Mouse (Mus musculus): Measurements from ENCODE around the gene Rfc4. TPM values are rescaled to one million over a fixed set of nuclear protein-coding genes. Genes with fewer than 3 reads are reported as not detected.

Gene Rfc4
- total RNA-seq (2022) = 1 to 10 TPM; 3.9 to 6.6 (median 5.4) TPM

DNA sequence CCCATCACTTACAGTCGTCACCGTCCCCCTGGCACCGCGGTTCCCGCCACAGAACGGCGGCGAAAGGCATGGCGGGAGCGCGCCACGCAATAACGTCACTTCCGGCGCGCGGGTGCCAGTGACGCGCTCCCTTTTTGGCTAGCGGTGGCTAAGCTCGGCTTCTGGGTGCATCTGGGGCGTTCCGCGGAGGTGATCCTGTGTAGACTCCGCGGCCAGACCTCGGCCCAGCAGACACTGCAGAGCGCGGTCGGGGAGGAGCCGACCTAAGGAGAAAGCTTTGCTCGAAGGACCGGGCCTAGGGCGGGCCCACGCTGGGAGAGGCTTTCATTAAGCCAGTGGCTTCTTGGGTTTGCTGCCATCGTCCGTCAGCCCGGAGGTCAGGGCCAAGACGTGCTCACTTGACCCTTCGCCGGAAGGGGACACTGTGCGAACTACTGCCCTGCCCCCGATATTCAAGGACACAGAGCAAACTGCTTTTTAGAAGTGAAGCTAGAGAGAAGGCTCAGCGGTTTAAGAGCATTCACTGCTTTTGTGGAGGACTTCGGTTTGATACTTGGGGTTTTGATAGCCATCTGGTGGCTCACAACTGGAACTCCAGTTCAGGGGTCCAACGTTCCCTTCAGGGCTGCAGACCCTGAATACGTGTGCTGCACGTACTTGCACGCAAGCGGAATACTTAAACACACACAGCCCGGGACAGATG is at the start of gene Rfc4:
Rfc4 (minus strand) TSS at position 65 of the 703 bp plus-strand sequence.
- DNase-seq (ENCODE audit: low spot score in 2 of 2) = peak; percentile 85 to 92

DNA sequence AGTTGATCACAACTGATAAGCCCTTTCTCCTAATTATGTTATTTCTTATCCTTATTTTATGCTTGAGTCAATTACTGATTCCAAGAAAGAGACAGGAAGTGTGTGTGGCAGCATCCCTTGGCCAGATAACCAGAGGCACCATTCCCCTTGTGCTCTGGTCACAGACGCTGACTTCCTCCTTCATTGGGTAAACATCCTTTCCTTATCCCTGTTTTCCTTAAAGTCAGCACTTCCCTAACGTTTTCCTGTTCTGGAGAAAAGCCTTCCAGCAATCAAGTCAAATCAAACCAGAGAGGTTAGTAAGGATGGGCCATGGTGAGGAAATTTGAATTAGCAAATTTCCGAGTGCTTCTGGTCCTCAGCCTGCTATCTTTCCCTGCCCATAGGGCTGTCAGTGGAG is 48.4 kb upstream of the Rfc4 start:
- no peak for DNase-seq (ENCODE audit: low spot score in 2 of 2)

DNA sequence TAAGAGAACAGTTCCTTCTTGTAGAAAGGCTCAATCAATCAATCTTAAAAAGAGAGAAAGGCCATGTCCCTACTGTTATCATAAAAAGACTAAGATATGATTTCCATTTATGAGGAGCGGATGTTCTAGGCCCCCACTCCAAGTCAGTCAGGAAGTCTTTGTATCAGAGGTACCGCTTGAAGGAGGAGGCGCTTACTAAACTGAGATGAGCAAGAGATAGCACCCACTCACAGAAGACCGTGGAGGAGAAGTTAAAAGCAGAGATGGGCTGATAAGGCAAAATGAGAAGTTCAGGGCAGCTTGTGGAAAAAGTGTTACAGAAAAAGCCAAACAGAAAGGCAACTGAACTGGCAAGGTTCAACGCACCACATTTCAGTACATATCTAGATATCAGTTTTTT is 47.3 kb upstream of the Rfc4 start:
- DNase-seq (ENCODE audit: low spot score in 2 of 2) = no peak

DNA sequence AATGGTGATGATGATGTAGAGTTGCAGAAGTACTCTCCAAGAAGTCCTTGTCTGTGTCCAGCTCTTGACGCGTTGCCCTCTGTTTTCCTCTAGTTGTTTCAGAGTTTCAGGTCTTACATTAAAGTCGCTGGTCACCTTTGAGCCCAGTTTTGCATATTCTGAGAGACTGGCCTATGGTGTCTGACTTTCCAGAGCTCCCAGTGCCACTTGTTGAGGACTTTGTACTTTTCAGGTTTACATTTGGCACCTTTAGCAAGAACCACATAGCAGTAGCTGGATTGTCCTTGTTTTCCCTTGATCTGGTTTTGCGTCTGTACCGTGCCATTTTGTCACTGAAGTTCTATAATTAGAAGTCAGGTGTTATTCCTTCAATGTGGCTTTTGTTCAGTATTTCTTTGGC is 46.4 kb upstream of the Rfc4 start:
- DNase-seq (ENCODE audit: low spot score in 2 of 2) = no peak

DNA sequence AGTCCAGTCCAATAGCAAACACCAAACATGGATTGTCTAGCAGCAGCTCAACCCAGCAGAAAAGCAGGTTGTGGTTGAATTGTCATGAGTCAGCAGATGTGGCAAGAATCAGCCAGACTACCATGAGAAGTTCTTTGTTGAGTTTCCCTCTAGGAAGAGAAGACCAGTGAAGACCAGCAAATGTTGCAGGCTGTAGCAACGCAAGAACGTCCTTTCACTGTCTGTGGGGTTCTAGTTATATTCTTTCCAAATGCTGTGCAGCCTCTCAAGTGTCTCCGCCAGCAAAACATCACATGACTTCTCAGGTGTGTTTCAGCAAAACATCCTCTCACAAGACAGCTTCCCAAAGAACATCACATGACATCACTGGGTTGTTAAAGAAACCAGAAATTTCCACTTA is 43.3 kb upstream of the Rfc4 start:
- DNase-seq (ENCODE audit: low spot score in 2 of 2) = no peak

DNA sequence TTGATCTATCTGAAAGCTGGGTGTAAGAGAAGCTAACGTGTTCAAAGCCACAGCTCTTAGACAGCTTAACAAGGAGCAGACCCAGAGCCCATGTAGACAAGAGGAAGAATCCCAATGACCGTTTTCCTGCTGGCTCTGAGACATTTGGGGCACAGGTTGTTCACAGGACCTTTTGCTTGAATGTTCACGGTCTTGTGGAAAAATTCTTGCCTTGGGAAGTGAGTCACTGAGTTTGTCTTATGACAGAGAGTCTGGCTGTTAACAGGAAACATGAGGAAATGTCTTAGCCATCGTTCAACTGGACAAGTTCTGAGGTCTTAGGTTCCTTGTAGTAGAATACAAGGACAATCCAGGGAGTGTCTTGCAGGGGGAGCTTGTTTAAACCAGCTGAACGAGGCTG is 39.5 kb upstream of the Rfc4 start:
- DNase-seq (ENCODE audit: low spot score in 2 of 2) = no peak

DNA sequence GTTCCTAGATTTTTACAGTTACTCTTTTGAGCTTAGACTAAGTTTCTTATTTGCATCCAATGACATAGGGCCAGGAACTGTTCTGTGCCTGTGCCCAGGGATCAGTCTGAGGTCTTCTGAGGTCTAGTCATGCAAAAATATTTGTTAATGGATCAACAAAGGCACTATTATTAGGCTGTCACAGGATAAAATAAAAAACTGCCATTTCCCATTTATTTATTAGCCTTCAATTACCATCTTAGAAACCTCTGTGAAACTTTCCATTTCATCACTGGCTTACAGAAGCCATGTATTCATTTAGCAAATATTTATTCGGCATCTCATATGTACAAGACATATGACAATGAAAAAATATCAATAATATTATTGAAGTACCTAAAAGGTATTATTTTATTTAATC is 39.1 kb upstream of the Rfc4 start:
- no peak for DNase-seq (ENCODE audit: low spot score in 2 of 2)

DNA sequence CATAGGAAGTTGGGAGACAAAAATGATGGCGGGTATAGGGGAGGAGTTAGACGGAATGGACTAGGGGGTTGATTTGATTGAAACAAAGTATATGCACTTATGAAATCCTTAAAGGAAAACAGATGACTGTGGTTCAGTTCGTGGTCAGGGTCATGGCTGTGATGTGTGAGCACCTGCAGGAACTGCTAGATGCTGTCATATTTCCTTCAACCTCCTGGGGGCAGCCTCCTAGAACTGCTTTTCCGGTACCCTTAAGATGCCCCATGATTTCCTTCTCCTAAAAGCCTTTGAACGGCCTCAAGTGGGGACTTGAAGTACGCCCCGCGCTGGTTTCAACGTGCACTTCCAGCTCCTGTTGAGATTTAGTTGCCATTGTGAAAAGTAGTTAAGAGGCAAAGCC is 37.9 kb upstream of the Rfc4 start:
- no peak for DNase-seq (ENCODE audit: low spot score in 2 of 2)

DNA sequence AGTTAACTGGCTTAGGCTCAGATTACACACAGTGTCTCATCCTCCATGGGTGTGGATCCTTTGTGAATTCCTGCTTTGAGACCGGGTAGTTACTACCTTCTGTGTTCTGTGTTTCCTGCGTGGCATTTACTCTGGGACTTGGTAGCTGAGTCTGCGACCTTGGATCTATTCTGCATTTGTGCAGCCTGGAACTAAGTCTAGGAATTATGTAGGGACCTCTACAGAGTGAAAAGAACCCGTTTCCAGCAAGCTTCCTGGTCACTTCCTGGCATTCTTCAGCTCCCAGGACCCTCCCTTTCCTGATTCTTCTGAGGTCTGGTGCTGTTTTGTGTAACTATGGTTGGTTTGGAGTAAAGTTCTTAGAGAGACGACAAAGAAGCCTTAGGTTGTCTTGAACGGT is 36.9 kb upstream of the Rfc4 start:
- DNase-seq (ENCODE audit: low spot score in 2 of 2) = no peak

DNA sequence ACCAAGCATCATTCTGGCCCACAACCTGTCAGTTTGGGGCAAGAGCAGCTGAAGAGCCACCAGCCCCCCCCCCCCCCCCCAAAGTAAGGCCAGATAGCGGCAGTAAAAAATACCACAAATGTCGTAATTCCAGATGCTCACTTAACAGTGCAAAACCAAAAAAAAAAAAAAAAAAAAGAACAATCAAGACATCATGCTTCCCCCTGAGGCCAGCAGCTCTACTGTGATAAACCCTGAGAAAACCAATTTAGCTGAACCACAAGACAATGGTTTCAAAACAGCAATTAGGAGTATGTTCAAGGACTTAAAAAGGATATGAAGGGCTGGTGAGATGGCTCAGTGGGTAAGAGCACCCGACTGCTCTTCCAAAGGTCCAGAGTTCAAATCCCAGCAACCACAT is 34.6 kb upstream of the Rfc4 start:
- DNase-seq (ENCODE audit: low spot score in 2 of 2) = no peak

DNA sequence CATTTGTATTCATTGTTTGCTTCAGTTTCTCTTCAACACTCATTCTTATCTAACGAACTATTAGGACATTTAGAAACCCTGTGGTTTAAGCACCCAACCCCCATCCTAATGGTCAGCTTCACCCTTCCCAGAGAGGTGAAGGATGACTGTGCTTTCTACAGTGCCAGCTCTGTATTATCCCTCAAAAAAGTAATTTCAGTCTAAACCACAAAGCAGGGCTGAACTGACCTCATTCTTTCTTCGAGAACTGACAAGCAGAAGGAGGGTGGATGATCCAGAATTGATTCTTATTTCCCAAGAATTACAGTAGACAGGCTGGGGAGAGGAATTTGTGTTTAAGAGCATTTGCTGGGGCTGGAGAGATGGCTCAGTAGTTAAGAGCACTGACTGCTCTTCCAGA is 32.2 kb upstream of the Rfc4 start:
- no peak for DNase-seq (ENCODE audit: low spot score in 2 of 2)

DNA sequence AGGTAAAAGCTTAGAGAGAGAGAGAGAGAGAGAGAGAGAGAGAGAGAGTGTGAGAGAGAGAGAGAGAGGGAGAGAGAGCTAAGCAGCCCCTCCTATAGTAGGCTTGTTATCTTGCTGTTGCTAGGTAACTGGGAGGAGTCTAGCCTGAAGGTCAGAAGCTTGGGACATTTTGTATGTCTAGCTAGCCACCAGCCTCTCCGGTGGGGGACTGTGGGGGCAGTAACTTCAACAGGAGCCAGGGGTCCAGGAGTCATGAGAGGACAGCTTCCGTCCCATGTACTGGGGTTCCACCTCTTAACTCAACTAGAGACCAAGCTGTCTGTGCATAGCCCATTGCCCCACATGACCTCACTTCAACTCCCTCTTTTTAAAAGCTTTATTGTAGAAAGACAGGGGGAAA is 31.4 kb upstream of the Rfc4 start:
- no peak for DNase-seq (ENCODE audit: low spot score in 2 of 2)

DNA sequence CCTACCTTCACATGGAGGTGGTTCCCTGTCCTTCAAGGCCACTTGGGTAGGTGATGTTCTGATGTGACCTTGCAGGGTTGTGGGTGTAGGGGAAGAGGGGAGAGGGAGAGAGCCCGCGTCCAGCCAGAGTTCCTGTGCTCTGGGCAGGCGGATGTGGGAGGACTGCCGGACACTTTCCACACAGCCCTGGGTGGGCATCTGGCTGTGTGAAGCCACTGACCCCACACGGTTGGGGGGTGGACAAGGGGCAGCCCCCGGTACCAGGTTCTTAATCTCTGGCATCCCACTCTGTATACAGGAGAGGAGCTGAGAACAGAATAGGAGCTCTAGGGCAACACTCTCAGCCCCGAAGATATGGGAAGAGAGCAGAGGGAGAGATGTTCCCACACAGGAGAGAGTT is 30.8 kb upstream of the Rfc4 start:
- no peak for DNase-seq (ENCODE audit: low spot score in 2 of 2)

DNA sequence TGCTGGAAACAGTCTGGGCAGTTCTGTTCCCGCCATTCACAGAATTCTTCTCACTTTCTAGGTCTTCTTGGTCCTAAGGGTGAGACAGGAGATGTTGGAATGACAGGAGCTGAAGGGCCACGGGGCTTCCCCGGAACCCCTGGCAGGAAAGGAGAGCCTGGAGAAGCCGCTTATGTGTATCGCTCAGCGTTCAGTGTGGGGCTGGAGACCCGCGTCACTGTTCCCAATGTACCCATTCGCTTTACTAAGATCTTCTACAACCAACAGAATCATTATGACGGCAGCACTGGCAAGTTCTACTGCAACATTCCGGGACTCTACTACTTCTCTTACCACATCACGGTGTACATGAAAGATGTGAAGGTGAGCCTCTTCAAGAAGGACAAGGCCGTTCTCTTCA is 29.5 kb upstream of the Rfc4 start:
- DNase-seq (ENCODE audit: low spot score in 2 of 2) = no peak

DNA sequence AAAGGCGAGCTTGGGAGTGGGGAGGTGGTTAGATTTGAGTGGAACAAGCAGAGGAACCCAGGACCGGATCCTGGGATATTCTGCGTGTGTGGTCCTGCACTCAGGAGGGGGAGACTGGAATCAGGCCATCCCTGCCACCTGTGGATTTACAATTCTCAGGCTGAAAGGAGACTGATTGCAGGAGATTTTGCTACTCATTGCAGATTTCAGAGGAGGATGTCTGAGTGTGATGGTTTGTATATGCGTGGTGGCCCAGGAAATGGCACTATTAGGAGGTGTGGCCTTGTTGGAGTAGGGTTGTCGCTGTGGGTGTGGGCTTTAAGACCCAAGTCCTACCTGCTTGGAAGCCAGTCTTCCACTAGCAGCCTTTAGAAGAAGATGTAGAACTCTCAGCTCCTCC is 26.7 kb upstream of the Rfc4 start:
- DNase-seq (ENCODE audit: low spot score in 2 of 2) = no peak

DNA sequence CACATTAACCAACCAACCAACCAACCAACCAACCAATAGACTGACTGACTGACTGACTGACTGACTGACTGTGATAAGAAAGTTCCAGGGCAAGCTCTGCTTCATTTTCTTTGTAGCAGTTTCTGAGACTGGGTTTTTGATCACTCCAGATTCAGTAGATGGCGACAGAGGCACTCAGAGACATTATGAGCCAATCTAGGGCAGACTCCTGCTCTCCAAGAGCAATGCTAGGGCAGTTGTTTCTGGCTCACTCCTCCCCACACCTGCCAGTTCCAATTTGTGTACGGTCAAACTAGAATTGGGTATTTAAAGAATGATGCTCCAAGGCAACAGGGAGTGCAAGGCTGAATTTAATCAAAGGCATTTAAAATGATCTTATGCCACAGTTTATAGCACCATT is 23.9 kb upstream of the Rfc4 start:
- no peak for DNase-seq (ENCODE audit: low spot score in 2 of 2)

DNA sequence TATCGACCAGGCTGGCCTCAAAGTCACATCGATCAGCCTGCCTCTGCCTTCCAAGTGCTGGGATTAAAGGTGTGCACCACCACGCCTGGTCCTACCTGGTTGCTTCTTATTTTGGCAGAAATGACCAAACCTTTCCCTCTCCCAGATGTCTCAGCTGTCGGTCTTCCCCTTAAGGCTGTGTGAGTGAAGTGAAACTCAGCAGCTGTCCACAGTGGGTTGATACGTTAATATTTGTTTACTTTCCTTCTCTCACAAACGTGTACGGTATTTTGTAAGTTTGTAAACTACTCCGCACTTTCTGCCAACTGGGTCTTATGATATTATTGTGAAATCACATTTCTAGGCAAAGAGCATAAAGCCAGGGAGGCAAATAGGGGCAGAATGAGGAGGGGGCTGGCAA is 21.9 kb upstream of the Rfc4 start:
- DNase-seq (ENCODE audit: low spot score in 2 of 2) = no peak

DNA sequence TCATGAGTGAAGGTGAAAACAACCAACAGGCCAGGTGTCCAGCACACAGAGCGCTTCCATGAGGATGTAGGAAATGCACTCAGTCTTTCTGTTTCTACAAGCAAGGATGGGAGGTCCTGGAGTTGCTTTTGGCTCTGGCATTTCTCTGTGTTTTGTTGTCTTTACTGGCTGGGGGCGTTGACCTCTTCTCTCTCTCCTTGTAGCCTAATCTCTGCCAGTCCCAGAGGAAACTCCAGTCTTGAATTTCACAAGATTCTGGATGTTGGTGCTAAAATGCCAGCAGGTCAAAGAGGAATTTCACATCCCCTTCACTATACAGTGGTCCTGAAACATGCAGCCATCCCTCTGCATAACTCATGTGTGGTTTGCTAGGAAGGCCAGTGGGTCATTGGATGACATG is 21.4 kb upstream of the Rfc4 start:
- no peak for DNase-seq (ENCODE audit: low spot score in 2 of 2)

DNA sequence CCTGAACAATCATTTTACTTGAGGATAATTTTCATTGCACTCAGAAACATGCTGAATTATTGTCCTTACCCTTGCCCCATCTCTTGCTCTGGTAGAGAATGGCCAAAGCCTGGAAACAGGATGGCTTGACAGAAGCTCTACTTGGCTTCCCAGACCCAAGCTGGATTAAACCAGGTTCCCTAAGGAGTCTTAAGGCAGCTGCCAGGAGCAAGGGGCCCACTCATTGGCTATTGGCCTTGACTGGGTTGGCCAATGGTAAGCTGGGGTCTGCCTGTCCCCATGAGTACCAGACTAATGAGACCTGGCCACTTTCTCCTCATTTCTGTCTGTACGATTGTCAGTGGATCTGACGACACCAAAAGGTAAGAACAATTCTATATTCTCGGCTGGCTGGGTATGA is 18.7 kb upstream of the Rfc4 start, which contains the start of gene Adipoq:
Adipoq (plus strand) TSS at position 257 of the 400 bp plus-strand sequence.
- DNase-seq (ENCODE audit: low spot score in 2 of 2) = no peak

DNA sequence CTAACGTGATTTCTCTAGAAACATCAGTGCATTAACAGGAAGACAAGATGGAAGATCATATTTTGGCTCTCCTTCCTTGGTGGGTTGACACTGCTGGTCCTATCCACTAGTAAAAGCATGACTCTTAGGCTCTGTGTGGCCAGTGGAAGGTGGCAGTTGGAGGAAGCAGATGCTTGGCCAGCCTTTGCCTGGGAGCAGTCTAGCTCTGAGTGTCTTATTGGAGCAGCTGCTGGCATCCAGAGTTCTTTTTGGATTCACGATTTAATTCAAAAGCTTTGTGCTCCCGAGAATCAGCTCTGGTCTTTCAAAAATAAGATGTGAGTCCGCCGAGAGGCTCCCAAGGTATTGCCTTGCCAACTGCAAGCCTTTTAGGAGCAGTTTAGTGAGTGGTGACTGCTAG is 17.7 kb upstream of the Rfc4 start:
- DNase-seq (ENCODE audit: low spot score in 2 of 2) = no peak

DNA sequence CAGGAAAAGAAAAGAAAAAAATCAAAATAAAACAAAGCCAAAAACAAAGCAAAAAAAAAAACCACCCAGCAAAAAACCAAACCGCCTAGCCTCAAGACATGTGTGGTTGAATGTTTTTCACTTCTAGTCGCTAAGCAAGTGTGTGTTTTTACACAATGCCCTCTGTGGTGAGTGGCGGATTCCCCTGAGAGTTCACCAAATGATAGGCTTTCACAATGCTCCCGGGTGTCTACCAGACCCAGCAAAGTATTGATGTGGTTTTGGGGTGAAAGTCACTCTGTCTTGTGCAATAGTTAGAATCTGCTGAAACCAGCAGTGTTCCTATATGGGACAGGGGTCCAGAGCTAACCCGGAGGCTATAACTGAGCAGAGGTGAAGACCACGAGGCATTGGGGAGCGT is 16.8 kb upstream of the Rfc4 start:
- no peak for DNase-seq (ENCODE audit: low spot score in 2 of 2)

DNA sequence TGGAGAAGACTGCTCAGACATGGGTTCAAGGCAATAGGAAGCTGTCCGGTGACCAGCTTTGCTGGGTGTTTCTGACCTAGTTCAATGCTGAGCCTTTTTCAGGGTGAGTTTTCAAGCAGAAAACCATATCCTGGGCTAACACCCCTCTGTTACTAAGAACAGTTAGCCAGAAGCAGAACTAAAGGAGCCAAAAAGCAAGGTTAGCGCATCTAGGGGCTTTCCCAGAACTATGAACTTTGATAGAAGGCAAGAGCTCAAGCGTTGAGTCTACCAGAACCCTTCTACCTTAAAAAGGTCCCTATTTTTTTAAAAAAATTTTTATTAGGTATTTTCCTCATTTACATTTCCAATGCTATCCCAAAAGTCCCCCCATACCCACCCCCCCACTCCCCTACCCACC is 13.4 kb upstream of the Rfc4 start:
- no peak for DNase-seq (ENCODE audit: low spot score in 2 of 2)

DNA sequence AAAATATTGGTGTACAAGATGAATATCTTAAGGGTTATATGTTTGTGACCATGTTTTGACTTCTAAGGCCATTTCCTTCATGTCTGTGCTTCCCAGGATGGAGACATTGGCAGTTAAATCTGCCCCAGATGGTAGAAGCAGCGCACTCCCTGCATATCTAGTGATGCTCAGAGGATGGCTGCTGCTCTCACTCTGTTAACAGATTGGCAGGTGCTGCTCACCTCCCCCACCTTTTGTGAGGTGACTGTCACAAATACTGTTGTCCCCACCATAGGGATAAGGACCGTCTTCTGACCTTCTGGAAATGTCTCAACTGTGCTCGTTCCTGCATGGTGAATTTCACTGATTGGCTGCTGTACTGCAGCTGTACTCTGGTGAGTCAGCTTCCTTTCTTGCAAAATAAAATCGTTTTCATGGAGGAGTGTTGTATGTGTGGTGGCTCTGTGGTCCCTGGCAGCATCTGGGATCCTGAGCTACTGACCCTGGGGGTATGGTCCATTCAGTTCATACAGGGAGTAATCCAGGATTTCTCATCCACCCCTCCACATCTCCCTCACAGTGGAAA is 9.0 kb upstream of the Rfc4 start:
- DNase-seq (ENCODE audit: low spot score in 2 of 2) = no peak
